Mouse (Mus musculus) thymus, adult 2 months (tissue): ENCODE results near the gene Rbm33.

Experiments
- CTCF ChIP-seq: fragments of 200-500 bp; IDR thresholded peaks from 2 replicates; pipeline ENCODE4 v1.5.1; 2012; ENCODE audit warnings: mild to moderate bottlenecking, control low read depth, low read length, moderate library complexity, borderline replicate concordance; ENCODE audit not compliant: control insufficient read depth, poor library complexity, insufficient read depth; ENCODE audit errors: extremely low read depth
- POLR2A ChIP-seq: fragments of 200-500 bp; IDR thresholded peaks from 2 replicates; pipeline ENCODE4 v1.6.1; 2012; ENCODE audit warnings: mild to moderate bottlenecking, low read length, control low read depth, moderate library complexity; ENCODE audit not compliant: control insufficient read depth, poor library complexity, insufficient read depth; ENCODE audit errors: extremely low read depth

- no peak for TF ChIP-seq POLR2A
- TF ChIP-seq CTCF = no peak
These were observed 5.3 kb downstream of the Rbm33 start for GRCm38 (mm10) chr5:28322189-28322588.
